Mouse (Mus musculus) G1E-ER4 (cell line): ENCODE measurements around the gene Poglut1. TPM values are rescaled to one million over a fixed set of nuclear protein-coding genes. Genes with fewer than 3 reads are reported as not detected.

Experiments
- GATA1 ChIP-seq: IDR thresholded peaks from one replicate; pipeline ENCODE4 v1.8.0; 2012; ENCODE audit warnings: low read length, inconsistent platforms
- polyA plus RNA-seq: library from polyadenylated mRNA; stranded (reverse); fragments of >175 nt; gene quantifications from 2 replicates; pipeline ENCODE4 v1.2.3, GENCODE M21; 2012

Poglut1 gene
- polyA plus RNA-seq, result 6.9 and 7.6 TPM in 2 replicates

GRCm38 (mm10) chr16:38549479-38550396, at the start of gene Poglut1:
Poglut1 (minus strand) TSS chr16:38550258.
- TF ChIP-seq GATA1, result no peak

GRCm38 (mm10) chr16:38598986-38599680, 49.1 kb upstream of the Poglut1 start:
- TF ChIP-seq GATA1, result no peak

GRCm38 (mm10) chr16:38596651-38597050, 46.6 kb upstream of the Poglut1 start:
- TF ChIP-seq GATA1, result no peak

GRCm38 (mm10) chr16:38596099-38596498, 46.0 kb upstream of the Poglut1 start:
- TF ChIP-seq GATA1, result no peak

- no peak for TF ChIP-seq GATA1
These were observed 44.4 kb upstream of the Poglut1 start for GRCm38 (mm10) chr16:38594435-38594834.

GRCm38 (mm10) chr16:38592946-38593345, 42.9 kb upstream of the Poglut1 start:
- TF ChIP-seq GATA1, result no peak

- TF ChIP-seq GATA1, result no peak
These were observed 42.1 kb upstream of the Poglut1 start for GRCm38 (mm10) chr16:38592026-38592678.

- no peak for TF ChIP-seq GATA1
These were observed 41.4 kb upstream of the Poglut1 start for GRCm38 (mm10) chr16:38591506-38591905.

GRCm38 (mm10) chr16:38587572-38587971, 37.5 kb upstream of the Poglut1 start:
- no peak for TF ChIP-seq GATA1

GRCm38 (mm10) chr16:38587163-38587562, 37.1 kb upstream of the Poglut1 start:
- no peak for TF ChIP-seq GATA1

GRCm38 (mm10) chr16:38585186-38585585, 35.1 kb upstream of the Poglut1 start:
- TF ChIP-seq GATA1, result no peak

GRCm38 (mm10) chr16:38584761-38585160, 34.7 kb upstream of the Poglut1 start:
- no peak for TF ChIP-seq GATA1

- no peak for TF ChIP-seq GATA1
These were observed 21.4 kb upstream of the Poglut1 start for GRCm38 (mm10) chr16:38571481-38571880.

- TF ChIP-seq GATA1, result no peak
These were observed 18.1 kb upstream of the Poglut1 start for GRCm38 (mm10) chr16:38568192-38568591.

- no peak for TF ChIP-seq GATA1
These were observed 13.5 kb upstream of the Poglut1 start for GRCm38 (mm10) chr16:38563516-38563915.

- TF ChIP-seq GATA1, result no peak
These were observed 12.9 kb upstream of the Poglut1 start for GRCm38 (mm10) chr16:38562968-38563327.
